Mouse (Mus musculus) spleen, adult 2 months (tissue): ENCODE measurements around the gene Bhlhe23. TPM values are rescaled to one million over a fixed set of nuclear protein-coding genes. Genes with fewer than 3 reads are reported as not detected.
A peak's percentile ranks its signal among the peaks of the same experiment; 100 is the strongest.

Experiments used
- DNase-seq, 2 experiments: peaks; one replicate each; pipeline versions ENCODE4 v3.0.0 to v3.0.0-alpha.2; 2012 to 2021; ENCODE audit warnings: low spot score in 2 of 2, low read depth in 1 of 2
- H3K27ac ChIP-seq: fragments of 200-500 bp; 2 replicates; pipeline ENCODE4 v1.5.1; 2012; ENCODE audit warnings: low read length, inconsistent platforms; ENCODE audit not compliant: insufficient read depth
- H3K27me3 ChIP-seq: fragments of 200-500 bp; 2 replicates; pipeline ENCODE4 v1.6.1; 2012; ENCODE audit warnings: mild to moderate bottlenecking, moderate library complexity, low read length, inconsistent platforms; ENCODE audit not compliant: control insufficient read depth, insufficient read depth
- H3K36me3 ChIP-seq: fragments of 200-500 bp; 2 replicates; pipeline ENCODE4 v1.6.1; 2012; ENCODE audit warnings: mild to moderate bottlenecking, low read length, inconsistent platforms; ENCODE audit not compliant: control insufficient read depth, insufficient read depth
- H3K4me1 ChIP-seq: fragments of 200-500 bp; 2 replicates; pipeline ENCODE4 v1.6.1; 2011; ENCODE audit warnings: inconsistent platforms; ENCODE audit not compliant: control insufficient read depth, insufficient read depth, insufficient read length
- H3K4me3 ChIP-seq: fragments of 200-500 bp; 2 replicates; pipeline ENCODE4 v1.5.1; 2011; ENCODE audit warnings: mild to moderate bottlenecking, inconsistent platforms; ENCODE audit not compliant: insufficient read depth, insufficient read length; ENCODE audit errors: extremely low read depth
- CTCF ChIP-seq: fragments of 200-500 bp; IDR thresholded peaks from 2 replicates; pipeline ENCODE4 v1.5.1; 2011; ENCODE audit warnings: mild to moderate bottlenecking, inconsistent platforms; ENCODE audit not compliant: insufficient read depth, insufficient read length, insufficient replicate concordance; ENCODE audit errors: extremely low read depth
- POLR2A ChIP-seq: fragments of 200-500 bp; IDR thresholded peaks from 2 replicates; pipeline ENCODE4 v1.6.1; 2011; ENCODE audit warnings: low read depth, low read length, inconsistent platforms
- WGBS: fragments of 180-500 bp; shearing (Covaris S2); methylation state at CpG from one replicate; pipeline ENCODE4 v1.1.7; 2018; 5-methylcytosine and 5-hydroxymethylcytosine counted together
- polyA plus RNA-seq: library from polyadenylated mRNA; depleted of rRNA; stranded (reverse); fragments of >200 nt; gene quantifications from 2 replicates; pipeline ENCODE4 v1.2.3, GENCODE M21; 2012

Gene Bhlhe23
- polyA plus RNA-seq, 1 experiment = not detected

DNA sequence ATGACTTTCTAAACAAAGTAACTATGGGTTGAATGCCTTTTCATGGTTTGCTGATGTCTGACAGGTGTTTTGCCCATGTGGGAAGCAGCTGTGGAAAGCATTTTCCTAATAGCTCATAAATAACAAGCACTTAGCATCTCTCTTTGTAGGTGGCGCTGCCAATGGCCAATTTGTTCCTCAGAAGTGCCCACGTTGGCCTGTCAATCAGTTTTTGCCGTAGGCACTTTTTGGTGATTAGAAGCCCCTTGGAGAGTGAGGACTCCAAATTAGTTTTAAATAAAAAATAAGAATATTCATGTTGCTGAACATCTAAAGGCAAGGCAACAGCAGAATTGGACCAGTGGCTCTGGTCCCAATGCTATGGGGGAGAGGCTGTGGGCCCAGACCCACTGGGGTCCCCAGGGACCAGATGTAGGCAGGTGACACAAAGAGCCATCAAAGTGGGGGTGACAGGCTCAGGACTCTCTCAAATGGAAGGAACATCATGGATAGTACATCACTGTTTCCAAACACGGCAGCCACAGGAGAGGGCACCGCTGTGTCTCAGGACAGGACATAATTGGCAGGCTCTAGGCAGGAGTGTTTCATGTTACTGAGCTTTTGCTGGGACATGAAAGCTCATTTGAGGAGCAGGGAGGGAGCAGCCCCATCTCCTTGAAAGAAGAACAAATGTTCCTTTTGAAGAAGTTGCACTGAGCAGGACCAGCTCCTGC lies 21.6 kb downstream of the Bhlhe23 start:
- Histone ChIP-seq H3K4me1 (no peaks in the 10 kb centered on the region), H3K27me3 (no peaks in the 10 kb centered on the region), H3K36me3 (no peaks in the 10 kb centered on the region), H3K4me3 (no peak overlapping the region), H3K27ac (no peak overlapping the region)
- WGBS = 79% methylated on average over 5 of the region's 5 CpGs
- DNase-seq = no peak
- no peak for TF ChIP-seq CTCF
- no peak for TF ChIP-seq POLR2A

- WGBS = 66% methylated on average over 5 of the region's 5 CpGs
- H3K27ac ChIP-seq = no peak overlapping the region
- no peaks in the 10 kb centered on the region for H3K4me1 ChIP-seq
- no peak overlapping the region for H3K4me3 ChIP-seq
- H3K36me3 ChIP-seq = no peaks in the 10 kb centered on the region
- DNase-seq = no peak
- TF ChIP-seq POLR2A (no peak), CTCF (no peak)
- H3K27me3 ChIP-seq = no peaks in the 10 kb centered on the region
These were observed 27.8 kb downstream of the Bhlhe23 start for GRCm38 (mm10) chr2:180748904-180749303.

DNA sequence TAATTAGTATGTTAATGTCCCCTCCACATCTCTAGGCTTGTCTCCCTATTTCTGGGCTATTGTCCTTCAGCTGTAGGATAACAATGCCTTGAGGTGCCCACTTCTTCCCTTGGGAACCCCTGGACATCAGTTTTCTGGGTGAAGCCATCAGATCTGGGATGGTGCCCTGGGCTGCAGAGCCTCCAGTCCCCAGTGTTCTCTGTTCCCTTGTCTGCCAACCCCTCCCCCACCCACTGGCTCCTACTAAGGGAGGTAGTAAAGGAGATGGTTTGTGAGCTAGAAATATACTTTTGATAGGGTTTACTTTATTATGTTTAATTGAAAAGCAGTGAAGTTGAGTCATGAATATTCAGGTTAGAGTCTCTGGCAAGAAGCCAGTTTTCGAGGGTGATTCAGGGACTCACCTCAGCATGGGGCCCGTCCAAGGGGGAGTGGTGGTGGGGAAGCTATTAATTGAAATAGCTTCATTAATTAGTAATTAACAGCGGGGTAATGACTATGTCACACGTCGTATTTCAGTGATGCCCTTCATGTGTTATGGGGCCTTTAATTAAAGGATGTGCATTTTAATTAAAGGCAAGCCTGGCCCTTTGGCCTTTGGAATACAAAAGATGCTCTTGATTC lies 30.0 kb downstream of the Bhlhe23 start:
- no peaks in the 10 kb centered on the region for H3K4me1 ChIP-seq
- no peak overlapping the region for H3K4me3 ChIP-seq
- no peaks in the 10 kb centered on the region for H3K36me3 ChIP-seq
- 52% methylated on average over 5 of the region's 5 CpGs for WGBS
- H3K27me3 ChIP-seq = no peaks in the 10 kb centered on the region
- no peak for TF ChIP-seq POLR2A
- no peak for TF ChIP-seq CTCF
- no peak for DNase-seq
- no peak overlapping the region for H3K27ac ChIP-seq

DNA sequence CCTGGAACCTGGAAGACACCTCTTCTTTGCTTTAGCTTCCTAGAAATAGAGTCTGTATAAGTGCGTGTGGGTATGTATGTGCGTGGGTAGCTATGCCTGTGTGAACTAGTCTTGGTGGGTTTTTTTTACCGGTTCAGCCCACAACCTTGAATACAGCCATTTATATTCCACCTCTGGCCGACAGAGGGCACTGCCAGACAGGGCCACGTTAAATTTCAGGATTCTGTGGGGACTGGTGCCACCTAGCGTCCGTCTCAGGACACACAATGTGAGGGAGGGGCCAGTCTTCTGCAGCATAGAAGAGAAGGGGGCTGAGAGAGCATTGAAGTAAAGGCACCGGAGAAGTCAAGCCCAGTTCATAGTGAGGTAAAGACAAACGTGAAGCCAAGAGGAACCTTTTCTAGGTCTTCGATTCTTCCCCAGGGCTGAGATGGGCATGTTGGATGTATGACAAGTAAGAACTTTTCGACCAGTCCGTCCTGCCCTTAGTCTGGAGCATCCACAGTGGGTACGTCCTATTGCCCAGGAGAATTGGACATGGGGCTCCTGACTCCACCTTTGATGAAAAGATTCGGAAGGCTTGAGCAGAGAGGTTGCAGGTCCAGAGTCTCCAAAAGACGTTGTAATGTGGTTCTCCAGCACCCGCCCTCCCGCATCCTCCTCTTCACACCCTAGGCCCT lies 31.3 kb downstream of the Bhlhe23 start:
- H3K27me3 ChIP-seq = no peaks in the 10 kb centered on the region
- H3K4me1 ChIP-seq = no peaks in the 10 kb centered on the region
- no peak overlapping the region for H3K27ac ChIP-seq
- H3K4me3 ChIP-seq = no peak overlapping the region
- WGBS = 32% methylated on average over 17 of the region's 17 CpGs
- H3K36me3 ChIP-seq = no peaks in the 10 kb centered on the region
- TF ChIP-seq CTCF (peak; percentile 100), POLR2A (no peak)
- peak; percentile 67 to 85 for DNase-seq

GRCm38 (mm10) chr2:180743321-180743720 lies 33.4 kb downstream of the Bhlhe23 start:
- Histone ChIP-seq H3K4me3 (no peak overlapping the region), H3K4me1 (no peaks in the 10 kb centered on the region), H3K36me3 (no peaks in the 10 kb centered on the region), H3K27me3 (no peaks in the 10 kb centered on the region), H3K27ac (no peak overlapping the region)
- no peak for DNase-seq
- whole genome bisulfite sequencing = 89% methylated on average over 2 of the region's 2 CpGs
- TF ChIP-seq POLR2A (no peak), CTCF (no peak)

DNA sequence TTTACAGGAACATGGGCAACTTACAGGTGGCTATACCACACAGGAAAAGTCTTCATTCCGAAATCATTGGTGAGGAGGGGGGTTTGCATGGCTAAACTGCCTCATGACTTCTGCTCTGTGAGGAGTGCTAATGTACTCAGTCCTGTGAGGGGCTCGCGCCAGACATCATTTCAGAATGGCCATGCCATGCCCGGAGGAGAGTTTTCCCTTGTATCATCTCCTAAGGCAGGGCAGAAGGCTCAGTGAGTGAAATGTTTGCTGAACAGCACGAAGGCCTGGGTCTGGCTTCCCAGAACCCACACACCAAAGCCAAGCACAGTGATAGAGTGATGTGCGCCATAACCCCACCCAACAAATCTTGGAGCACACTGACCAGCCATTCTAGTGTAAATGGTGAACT lies 33.9 kb downstream of the Bhlhe23 start:
- Histone ChIP-seq H3K36me3 (peaks cover 1% of the 10 kb centered on the region; the same call in 1 of the 2 replicates), H3K4me1 (no peaks in the 10 kb centered on the region), H3K27ac (no peak overlapping the region), H3K4me3 (no peak overlapping the region), H3K27me3 (no peaks in the 10 kb centered on the region)
- WGBS = 85% methylated on average over 6 of the region's 6 CpGs
- TF ChIP-seq CTCF = no peak
- no peak for TF ChIP-seq POLR2A
- DNase-seq = no peak

- WGBS = 66% methylated on average over 7 of the region's 7 CpGs
- H3K27ac ChIP-seq = no peak overlapping the region
- H3K27me3 ChIP-seq = no peaks in the 10 kb centered on the region
- no peaks in the 10 kb centered on the region for H3K4me1 ChIP-seq
- no peak for DNase-seq
- no peak overlapping the region for H3K4me3 ChIP-seq
- H3K36me3 ChIP-seq = peaks cover 1% of the 10 kb centered on the region; the same call in 1 of the 2 replicates
- no peak for TF ChIP-seq POLR2A
- no peak for TF ChIP-seq CTCF
These were observed 35.3 kb downstream of the Bhlhe23 start for GRCm38 (mm10) chr2:180741421-180741820.
